Mouse (Mus musculus) embryo, embryonic 10 days (tissue): ENCODE measurements at regions not wholly inside any gene's neighbourhood (a gene's known extent, or its start where the extent isn't known, plus 50 kb on each side); places are given as distances from the start of the nearest gene placed in this dataset.

Experiments
- DNase-seq: peaks from one replicate; pipeline ENCODE4 v3.0.0-alpha.2; 2015; ENCODE audit warnings: low spot score

- DNase-seq = no peak
These were observed 1060.6 kb upstream of the Adgrl2 start for GRCm38 (mm10) chr3:150050916-150051315.

DNA sequence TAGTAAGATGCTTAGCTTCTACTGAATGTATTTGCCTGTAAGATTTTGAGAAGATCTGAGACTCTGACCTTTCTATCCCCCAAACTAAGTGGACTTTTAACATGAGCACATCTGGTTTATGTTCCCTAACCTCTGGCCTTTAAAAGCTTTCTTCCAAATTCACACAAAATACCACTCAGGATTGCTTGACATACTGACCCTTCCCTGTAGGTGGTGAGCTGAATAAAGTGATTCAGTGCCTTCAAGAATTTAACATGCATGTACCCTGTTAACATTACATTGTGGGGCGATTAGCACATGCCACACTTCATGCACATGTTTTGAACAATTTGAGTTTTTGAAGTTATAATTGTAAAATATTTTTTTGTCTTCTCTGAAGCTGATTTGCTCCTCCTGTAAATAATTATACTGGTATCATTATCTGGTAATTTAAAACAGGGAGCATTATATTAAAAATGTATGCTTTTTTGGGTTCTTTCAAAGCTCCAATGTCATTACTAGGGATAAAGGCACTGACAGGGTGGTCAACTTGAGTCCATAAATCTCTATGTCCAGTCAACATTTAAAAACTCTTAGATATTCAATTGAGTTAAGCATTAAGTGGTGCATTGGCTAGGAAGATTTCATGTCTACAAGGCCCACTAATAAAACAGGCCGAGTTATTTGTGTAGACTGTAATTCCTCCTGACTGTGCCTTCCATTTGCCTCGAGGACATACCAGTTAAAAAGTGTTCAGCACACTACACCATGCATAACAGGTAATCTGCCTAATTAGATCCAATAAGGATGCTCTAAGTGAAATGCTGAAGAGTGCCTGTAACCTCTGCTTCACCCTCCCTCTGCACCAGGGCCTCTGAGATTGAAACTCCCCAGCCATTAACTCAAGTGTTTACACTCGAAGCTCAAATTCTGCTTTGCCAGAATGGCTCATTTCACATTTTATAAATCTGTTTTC is 1059.8 kb upstream of the Adgrl2 start:
- peak; percentile 67 for DNase-seq
